Mouse (Mus musculus): ENCODE data around the gene Osbpl7.

Gene Osbpl7

GRCm38 (mm10) chr11:97050216-97050943, at the start of gene Osbpl7:
Gene Osbpl7 (plus strand): TSS chr11:97050628.
- DNase-seq (ENCODE audit: low spot score in 2 of 2): peak; percentile 55 to 71

- no peak for DNase-seq (ENCODE audit: low spot score in 2 of 2)
These were observed 47.3 kb upstream of the Osbpl7 start for GRCm38 (mm10) chr11:97003170-97003569.

GRCm38 (mm10) chr11:97007093-97007794, 43.2 kb upstream of the Osbpl7 start:
- DNase-seq (ENCODE audit: low spot score in 2 of 2): no peak

- DNase-seq (ENCODE audit: low spot score in 2 of 2): no peak
These were observed 41.1 kb upstream of the Osbpl7 start for GRCm38 (mm10) chr11:97009198-97009790.

GRCm38 (mm10) chr11:97013121-97013670, 37.2 kb upstream of the Osbpl7 start, which contains the start of gene Sp6:
Gene Sp6 (plus strand): TSS chr11:97013394.
- DNase-seq (ENCODE audit: low spot score in 2 of 2): no peak

GRCm38 (mm10) chr11:97017696-97018582, 32.5 kb upstream of the Osbpl7 start:
- peak in 1 of 2 experiments; percentile 17 for DNase-seq (ENCODE audit: low spot score in 2 of 2)

- peak; percentile 57 to 71 for DNase-seq (ENCODE audit: low spot score in 2 of 2)
These were observed 31.7 kb upstream of the Osbpl7 start for GRCm38 (mm10) chr11:97018583-97019344.

GRCm38 (mm10) chr11:97019345-97019708, 31.1 kb upstream of the Osbpl7 start:
- no peak for DNase-seq (ENCODE audit: low spot score in 2 of 2)

GRCm38 (mm10) chr11:97021121-97021765, 29.2 kb upstream of the Osbpl7 start:
- DNase-seq (ENCODE audit: low spot score in 2 of 2): no peak

GRCm38 (mm10) chr11:97021873-97022484, 28.4 kb upstream of the Osbpl7 start:
- peak; percentile 57 to 65 for DNase-seq (ENCODE audit: low spot score in 2 of 2)

GRCm38 (mm10) chr11:97024977-97025376, 25.5 kb upstream of the Osbpl7 start:
- peak; percentile 67 to 80 for DNase-seq (ENCODE audit: low spot score in 2 of 2)

- DNase-seq (ENCODE audit: low spot score in 2 of 2): peak; percentile 75 to 86
These were observed 24.6 kb upstream of the Osbpl7 start for GRCm38 (mm10) chr11:97025721-97026344.

GRCm38 (mm10) chr11:97029686-97030417, 20.6 kb upstream of the Osbpl7 start, which contains the start of gene Scrn2:
Gene Scrn2 (plus strand): TSS chr11:97029938.
- peak; percentile 80 for DNase-seq (ENCODE audit: low spot score in 2 of 2)

- DNase-seq (ENCODE audit: low spot score in 2 of 2): no peak
These were observed 20.0 kb upstream of the Osbpl7 start for GRCm38 (mm10) chr11:97030426-97030825.

GRCm38 (mm10) chr11:97031977-97032376, 18.5 kb upstream of the Osbpl7 start:
- no peak for DNase-seq (ENCODE audit: low spot score in 2 of 2)

GRCm38 (mm10) chr11:97032499-97032898, 17.9 kb upstream of the Osbpl7 start:
- DNase-seq (ENCODE audit: low spot score in 2 of 2): no peak

- no peak for DNase-seq (ENCODE audit: low spot score in 2 of 2)
These were observed 16.6 kb upstream of the Osbpl7 start for GRCm38 (mm10) chr11:97033781-97034180.

- DNase-seq (ENCODE audit: low spot score in 2 of 2): no peak
These were observed 14.3 kb upstream of the Osbpl7 start for GRCm38 (mm10) chr11:97036141-97036540.
